Mouse (Mus musculus) hindbrain, embryonic 15.5 days (tissue): Measurements from ENCODE around the gene Saysd1. TPM values are rescaled to one million over a fixed set of nuclear protein-coding genes. Genes with fewer than 3 reads are reported as not detected.
A peak's percentile ranks its signal among the peaks of the same experiment; 100 is the strongest.

Experiments
- ATAC-seq: fragments of 200-750 bp; cut with Nextera tagmentation; 2 replicates; pipeline ENCODE4 v1.8.0; 2017; ENCODE audit warnings: low read depth, moderate number of reproducible peaks, moderate TSS enrichment; ENCODE audit not compliant: low FRiP score
- H3K27ac ChIP-seq: fragments of 300-500 bp; sonication (generic); replicated peaks from 2 replicates; pipeline ENCODE4 v1.5.1; 2015; ENCODE audit warnings: mild to moderate bottlenecking, inconsistent platforms
- H3K27me3 ChIP-seq: fragments of 300-500 bp; sonication (generic); 2 replicates; pipeline ENCODE4 v1.6.1; 2015; ENCODE audit warnings: control low read depth, inconsistent platforms
- H3K36me3 ChIP-seq: fragments of 300-500 bp; sonication (generic); 2 replicates; pipeline ENCODE4 v1.6.1; 2015; ENCODE audit warnings: control low read depth, inconsistent platforms
- H3K4me1 ChIP-seq: fragments of 300-500 bp; sonication (generic); replicated peaks from 2 replicates; pipeline ENCODE4 v1.6.1; 2015; ENCODE audit warnings: control low read depth, inconsistent platforms
- H3K4me2 ChIP-seq: fragments of 300-500 bp; sonication (generic); 2 replicates; pipeline ENCODE4 v1.6.1; 2015; ENCODE audit warnings: moderate library complexity, mild to moderate bottlenecking, inconsistent platforms
- H3K4me3 ChIP-seq: fragments of 300-500 bp; sonication (generic); 2 replicates; pipeline ENCODE4 v1.5.1; 2015; ENCODE audit warnings: mild to moderate bottlenecking, inconsistent platforms
- H3K9ac ChIP-seq: fragments of 300-500 bp; sonication (generic); 2 replicates; pipeline ENCODE4 v1.6.1; 2015; ENCODE audit warnings: inconsistent platforms
- H3K9me3 ChIP-seq: fragments of 300-500 bp; sonication (generic); 2 replicates; pipeline ENCODE4 v1.6.1; 2016; ENCODE audit warnings: control low read depth, inconsistent platforms
- WGBS: fragments of 180-500 bp; shearing (Covaris S2); methylation state at CpG from one replicate; pipeline ENCODE4 v1.1.7; 2015; 5-methylcytosine and 5-hydroxymethylcytosine counted together
- polyA plus RNA-seq: library from polyadenylated mRNA; unstranded; fragments of >200 nt; fragmentation: Nextera tagmentation; extraction: Ambion mirVana; gene quantifications from 2 replicates; pipeline ENCODE4 v1.2.1, GENCODE M21; 2015

The Saysd1 gene
- polyA plus RNA-seq, 1 experiment from 2014 or later: 12.1 TPM

DNA sequence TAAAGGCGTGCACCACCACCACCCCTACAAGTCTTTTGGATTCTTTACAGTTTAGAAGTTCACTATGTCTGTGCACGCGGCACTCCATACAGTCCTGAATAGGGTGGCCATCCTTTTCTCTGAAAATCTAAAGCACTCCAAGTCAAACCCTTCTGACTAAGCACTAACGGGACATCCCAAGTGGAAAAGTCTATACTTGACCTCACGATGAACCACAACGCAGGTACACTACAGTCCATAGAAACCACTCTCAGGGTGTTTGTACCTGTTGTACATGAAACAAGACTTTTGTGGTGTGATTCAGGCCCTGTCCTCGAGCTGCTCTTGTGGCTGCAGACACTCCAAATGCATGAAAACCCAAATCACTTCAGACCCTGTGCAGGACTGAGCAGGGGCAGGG lies 36.8 kb upstream of the Saysd1 start:
- Histone ChIP-seq H3K27ac (no peak overlapping the region), H3K9ac (no peak overlapping the region), H3K27me3 (peaks cover 1% of the 10 kb centered on the region), H3K4me3 (no peak overlapping the region), H3K9me3 (no peaks in the 10 kb centered on the region), H3K4me1 (peaks cover 8% of the 10 kb centered on the region), H3K4me2 (no peak overlapping the region), H3K36me3 (no peaks in the 10 kb centered on the region)
- WGBS: 93% methylated on average over 7 of the region's 7 CpGs
- ATAC-seq: no peak

DNA sequence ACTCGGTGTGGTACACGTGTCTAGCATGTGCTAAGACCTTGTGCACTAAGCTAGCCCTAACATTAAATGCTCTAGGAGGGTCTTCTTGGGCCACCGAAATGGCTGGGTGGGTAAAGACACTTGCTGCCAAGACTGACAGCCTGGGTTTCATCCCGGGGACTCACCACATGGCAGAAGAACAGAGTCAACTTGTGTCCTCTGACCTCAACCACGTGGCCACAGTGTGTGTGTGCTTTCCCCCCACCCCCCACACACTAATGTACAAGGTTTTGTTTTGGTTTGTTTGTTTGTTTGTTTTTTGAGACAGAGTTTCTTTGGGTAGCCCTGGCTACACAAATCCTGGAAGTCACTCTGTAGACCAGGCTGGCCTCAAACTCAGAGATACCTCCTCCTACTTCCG lies 36.4 kb upstream of the Saysd1 start:
- ATAC-seq: no peak
- 90% methylated on average over 6 of the region's 6 CpGs for WGBS
- H3K4me3 ChIP-seq: no peak overlapping the region

DNA sequence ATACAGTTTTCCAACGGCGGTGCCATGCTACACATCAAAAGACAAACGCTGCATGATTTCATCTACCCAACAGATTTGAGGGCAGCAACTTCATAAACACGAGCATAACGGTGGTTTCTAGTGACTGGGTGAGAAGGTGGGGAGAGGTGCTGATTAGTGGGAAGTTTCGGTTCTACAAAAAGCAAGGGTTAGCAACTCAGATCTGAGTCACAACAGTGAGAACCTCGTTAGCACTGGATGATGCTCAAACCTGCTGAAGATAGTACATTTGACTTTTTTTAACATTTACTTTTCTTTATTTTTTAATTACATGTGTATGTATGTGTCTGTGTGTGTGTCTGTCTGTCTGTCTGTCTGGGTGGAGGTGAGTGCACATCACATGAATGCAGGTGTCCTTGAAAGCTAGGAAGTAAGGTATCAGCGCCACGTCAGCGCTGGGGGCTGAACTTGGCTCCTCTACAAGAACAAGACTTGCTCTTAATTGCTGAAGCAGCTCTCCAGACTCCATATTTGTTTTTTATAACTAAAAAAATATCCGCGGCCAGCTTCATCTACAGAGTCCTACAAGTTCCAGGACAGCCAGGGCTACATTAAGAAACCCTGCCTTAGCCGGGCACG lies 35.6 kb upstream of the Saysd1 start:
- Histone ChIP-seq H3K36me3 (no peaks in the 10 kb centered on the region), H3K9me3 (no peaks in the 10 kb centered on the region), H3K4me2 (no peak overlapping the region), H3K9ac (no peak overlapping the region), H3K4me3 (no peak overlapping the region), H3K27me3 (no peaks in the 10 kb centered on the region), H3K4me1 (peaks cover 8% of the 10 kb centered on the region), H3K27ac (no peak overlapping the region)
- no peak for ATAC-seq
- 95% methylated on average over 14 of the region's 14 CpGs for WGBS

More for the DNA sequence above, 36.4 kb upstream of the Saysd1 start:
- no peak overlapping the region for H3K4me2 ChIP-seq
- peaks cover 8% of the 10 kb centered on the region for H3K4me1 ChIP-seq
- H3K36me3 ChIP-seq: no peaks in the 10 kb centered on the region
- no peak overlapping the region for H3K9ac ChIP-seq
- H3K27ac ChIP-seq: no peak overlapping the region
- H3K9me3 ChIP-seq: no peaks in the 10 kb centered on the region
- H3K27me3 ChIP-seq: no peaks in the 10 kb centered on the region

DNA sequence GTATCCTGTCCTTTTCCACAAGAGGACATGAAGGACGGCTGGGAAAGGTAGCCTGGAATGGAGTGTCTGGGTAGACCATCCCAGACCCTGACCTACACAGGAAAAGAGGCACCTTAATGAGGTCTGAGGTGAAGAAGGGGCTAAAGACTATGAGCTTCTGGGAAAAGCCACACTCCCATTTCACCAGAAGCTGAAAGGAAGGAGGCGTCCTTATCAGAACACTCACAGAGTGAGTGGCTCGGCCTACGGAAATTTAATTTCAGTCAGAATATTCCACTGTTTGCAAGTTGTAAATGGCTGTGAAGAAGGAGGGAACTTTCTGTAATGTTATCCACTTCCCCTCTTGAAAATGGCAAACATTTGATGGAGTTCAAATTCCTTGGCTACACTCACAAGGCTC lies 34.6 kb upstream of the Saysd1 start:
- Histone ChIP-seq H3K9me3 (no peaks in the 10 kb centered on the region), H3K4me3 (no peak overlapping the region), H3K36me3 (no peaks in the 10 kb centered on the region), H3K27me3 (no peaks in the 10 kb centered on the region), H3K4me1 (peaks cover 8% of the 10 kb centered on the region), H3K27ac (no peak overlapping the region), H3K9ac (no peak overlapping the region), H3K4me2 (no peak overlapping the region)
- no peak for ATAC-seq
- WGBS: 87% methylated on average over 4 of the region's 4 CpGs

DNA sequence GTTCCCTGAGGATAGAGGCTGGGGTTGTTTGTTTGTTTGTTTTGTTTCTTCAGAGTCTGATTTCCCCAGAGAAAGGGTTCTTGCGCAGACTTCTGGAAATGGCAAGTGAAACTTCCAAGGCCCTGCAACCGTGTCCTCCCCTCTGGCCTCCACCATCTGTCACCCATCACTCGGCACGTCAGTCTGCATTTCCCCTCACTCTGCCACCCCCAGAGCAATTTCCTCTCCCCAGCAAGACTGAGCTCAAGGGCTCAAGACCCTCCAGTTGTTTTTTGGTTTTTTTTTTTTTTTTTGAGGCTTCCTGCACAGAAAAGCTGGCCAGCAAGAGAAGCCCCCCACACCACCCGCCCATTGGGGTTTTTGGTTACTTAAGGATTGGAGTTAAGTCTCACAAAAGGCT lies 34.2 kb upstream of the Saysd1 start:
- no peaks in the 10 kb centered on the region for H3K27me3 ChIP-seq
- no peak overlapping the region for H3K4me2 ChIP-seq
- no peaks in the 10 kb centered on the region for H3K36me3 ChIP-seq
- H3K9me3 ChIP-seq: no peaks in the 10 kb centered on the region
- no peak overlapping the region for H3K9ac ChIP-seq
- H3K27ac ChIP-seq: no peak overlapping the region
- no peak for ATAC-seq
- peaks cover 8% of the 10 kb centered on the region for H3K4me1 ChIP-seq
- no peak overlapping the region for H3K4me3 ChIP-seq
- WGBS: 70% methylated on average over 5 of the region's 5 CpGs

DNA sequence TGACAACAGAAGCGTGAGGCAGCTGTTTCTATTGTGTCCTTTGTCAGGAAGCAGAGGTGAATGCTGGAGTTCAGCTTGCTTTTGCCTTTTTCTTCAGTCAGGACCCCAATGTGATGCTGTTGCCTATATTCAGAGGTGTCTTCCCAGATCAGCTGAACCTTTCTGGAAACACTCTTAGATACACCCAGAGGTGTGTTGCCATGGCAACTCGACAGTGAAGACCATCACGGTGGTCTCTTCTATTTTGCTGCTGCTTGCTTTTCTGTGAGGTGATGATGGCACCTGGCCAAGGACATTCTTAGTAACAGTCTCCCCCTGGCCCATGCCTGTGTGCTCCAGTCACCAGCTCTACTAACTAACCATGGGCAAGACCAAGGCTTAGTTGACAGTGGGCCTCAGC lies 33.5 kb upstream of the Saysd1 start:
- Histone ChIP-seq H3K27ac (no peak overlapping the region), H3K36me3 (no peaks in the 10 kb centered on the region), H3K9me3 (no peaks in the 10 kb centered on the region), H3K4me3 (no peak overlapping the region), H3K4me2 (no peak overlapping the region), H3K9ac (no peak overlapping the region), H3K4me1 (peaks cover 8% of the 10 kb centered on the region), H3K27me3 (no peaks in the 10 kb centered on the region)
- peak; percentile 38; the same call in 1 of the 2 replicates for ATAC-seq
- WGBS: 69% methylated on average over 3 of the region's 3 CpGs

DNA sequence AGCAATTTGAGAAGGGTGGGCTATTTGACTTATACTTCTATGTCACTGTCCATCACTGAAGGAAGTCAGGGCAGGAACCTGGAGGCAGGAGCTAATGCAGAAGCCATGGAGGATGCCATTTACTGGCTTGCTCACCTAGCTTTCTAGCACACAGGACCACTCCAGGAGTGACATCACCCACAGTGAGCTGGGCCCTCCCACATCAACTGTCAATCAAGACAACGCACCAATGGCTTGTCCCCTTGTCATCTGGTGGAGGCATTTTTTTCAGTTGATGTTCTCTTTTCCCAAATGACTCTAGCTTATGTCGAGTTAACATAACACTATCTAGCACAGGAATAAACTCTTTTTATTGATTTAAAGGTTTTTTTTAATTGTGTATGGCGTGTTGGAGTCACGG lies 30.9 kb upstream of the Saysd1 start:
- 96% methylated on average over 4 of the region's 4 CpGs for WGBS
- no peaks in the 10 kb centered on the region for H3K9me3 ChIP-seq
- no peak overlapping the region for H3K4me3 ChIP-seq
- no peaks in the 10 kb centered on the region for H3K36me3 ChIP-seq
- H3K4me1 ChIP-seq: peaks cover 8% of the 10 kb centered on the region
- no peaks in the 10 kb centered on the region for H3K27me3 ChIP-seq
- H3K4me2 ChIP-seq: no peak overlapping the region
- no peak for ATAC-seq
- no peak overlapping the region for H3K9ac ChIP-seq
- no peak overlapping the region for H3K27ac ChIP-seq

DNA sequence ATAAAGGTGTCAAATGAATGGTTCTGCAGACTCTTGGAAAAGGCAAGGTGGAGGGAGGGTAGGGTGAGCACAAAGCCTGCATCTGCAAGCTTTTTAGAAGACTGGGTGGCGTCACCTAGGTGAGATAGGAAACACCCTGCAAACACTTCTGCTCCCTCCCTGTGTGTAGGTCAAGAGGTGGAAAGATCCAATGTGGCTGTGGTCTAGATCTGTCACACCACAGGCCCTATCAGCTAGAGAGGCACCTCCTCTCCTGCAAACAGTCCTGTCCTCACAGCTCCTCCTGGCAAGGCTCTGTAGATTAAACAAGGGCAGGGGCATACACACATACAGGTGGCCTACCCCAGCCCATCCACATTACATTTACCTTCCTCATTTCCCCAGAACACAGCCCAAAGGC lies 30.1 kb upstream of the Saysd1 start:
- Histone ChIP-seq H3K4me2 (no peak overlapping the region), H3K36me3 (no peaks in the 10 kb centered on the region), H3K27ac (no peak overlapping the region), H3K27me3 (no peaks in the 10 kb centered on the region), H3K9ac (no peak overlapping the region), H3K4me3 (no peak overlapping the region), H3K4me1 (peaks cover 8% of the 10 kb centered on the region), H3K9me3 (no peaks in the 10 kb centered on the region)
- whole genome bisulfite sequencing: 100% methylated on average over 1 of the region's 1 CpGs
- no peak for ATAC-seq

DNA sequence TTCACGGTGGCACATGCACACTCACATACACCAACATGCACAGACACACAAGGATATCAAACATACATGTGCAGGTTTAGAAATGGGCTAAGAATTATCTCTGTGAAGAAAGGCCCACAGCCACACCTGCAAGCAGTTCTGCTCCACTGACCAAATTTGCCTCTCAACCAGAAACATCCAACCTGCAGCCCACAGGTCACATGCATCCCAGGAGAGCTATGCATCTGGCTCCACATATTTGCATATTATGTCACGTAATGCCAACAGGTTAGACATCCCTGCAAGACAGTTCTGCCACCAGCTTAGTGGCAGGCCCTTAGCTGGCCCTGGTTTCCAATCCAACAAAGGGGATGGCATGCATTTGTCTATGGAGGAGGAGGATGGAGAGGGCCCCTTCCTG lies 29.7 kb upstream of the Saysd1 start:
- Histone ChIP-seq H3K4me2 (no peak overlapping the region), H3K36me3 (no peaks in the 10 kb centered on the region), H3K9me3 (no peaks in the 10 kb centered on the region), H3K4me1 (peaks cover 8% of the 10 kb centered on the region), H3K27me3 (no peaks in the 10 kb centered on the region), H3K27ac (no peak overlapping the region), H3K4me3 (no peak overlapping the region), H3K9ac (no peak overlapping the region)
- 90% methylated on average over 2 of the region's 2 CpGs for WGBS
- no peak for ATAC-seq

DNA sequence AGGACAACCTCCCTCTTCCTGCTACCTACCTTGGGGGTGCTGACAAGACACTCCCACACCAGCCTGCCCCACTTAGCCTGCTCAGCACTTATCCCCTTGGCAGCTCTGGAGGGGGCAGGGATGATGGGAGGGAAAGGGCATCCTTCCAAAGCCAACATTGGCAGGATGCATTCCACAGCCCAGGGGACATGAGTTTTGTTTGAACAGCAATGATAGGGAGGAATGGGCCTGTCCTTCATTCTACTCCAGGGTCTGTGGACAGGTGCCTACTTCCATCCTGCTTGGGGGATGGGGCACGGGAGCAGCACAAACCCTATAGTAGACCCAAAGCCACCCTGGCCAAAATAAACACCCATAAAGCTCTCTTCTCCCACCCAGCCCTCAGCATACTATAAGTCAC lies 27.1 kb upstream of the Saysd1 start:
- no peak overlapping the region for H3K4me2 ChIP-seq
- H3K4me3 ChIP-seq: no peak overlapping the region
- no peak overlapping the region for H3K27ac ChIP-seq
- H3K36me3 ChIP-seq: no peaks in the 10 kb centered on the region
- H3K27me3 ChIP-seq: no peaks in the 10 kb centered on the region
- no peak overlapping the region for H3K9ac ChIP-seq
- WGBS: 89% methylated on average over 1 of the region's 1 CpGs
- H3K9me3 ChIP-seq: no peaks in the 10 kb centered on the region
- H3K4me1 ChIP-seq: no peaks in the 10 kb centered on the region
- ATAC-seq: no peak

DNA sequence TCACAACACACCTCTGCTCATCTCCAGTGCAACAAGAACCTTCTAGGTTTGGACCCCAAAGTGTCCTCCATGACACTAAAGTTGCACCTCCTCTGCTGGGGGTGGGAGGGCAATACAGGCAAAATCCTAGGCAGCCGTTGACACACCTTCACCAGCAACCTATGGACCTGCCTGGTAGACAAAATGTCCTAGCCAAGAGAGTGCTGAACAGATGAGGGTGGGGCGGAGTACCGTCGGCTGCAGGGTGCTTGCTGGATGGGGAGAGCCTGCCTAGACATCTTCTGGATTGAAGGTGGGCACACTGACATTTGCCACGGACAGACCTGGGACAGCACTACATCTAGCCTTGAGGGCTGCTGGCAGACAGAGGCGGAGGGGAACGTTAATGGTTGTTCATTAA lies 26.1 kb upstream of the Saysd1 start:
- H3K36me3 ChIP-seq: no peaks in the 10 kb centered on the region
- no peak overlapping the region for H3K9ac ChIP-seq
- no peaks in the 10 kb centered on the region for H3K9me3 ChIP-seq
- no peak overlapping the region for H3K4me2 ChIP-seq
- H3K27me3 ChIP-seq: no peaks in the 10 kb centered on the region
- 78% methylated on average over 7 of the region's 7 CpGs for WGBS
- no peak overlapping the region for H3K4me3 ChIP-seq
- no peaks in the 10 kb centered on the region for H3K4me1 ChIP-seq
- ATAC-seq: no peak
- H3K27ac ChIP-seq: no peak overlapping the region

DNA sequence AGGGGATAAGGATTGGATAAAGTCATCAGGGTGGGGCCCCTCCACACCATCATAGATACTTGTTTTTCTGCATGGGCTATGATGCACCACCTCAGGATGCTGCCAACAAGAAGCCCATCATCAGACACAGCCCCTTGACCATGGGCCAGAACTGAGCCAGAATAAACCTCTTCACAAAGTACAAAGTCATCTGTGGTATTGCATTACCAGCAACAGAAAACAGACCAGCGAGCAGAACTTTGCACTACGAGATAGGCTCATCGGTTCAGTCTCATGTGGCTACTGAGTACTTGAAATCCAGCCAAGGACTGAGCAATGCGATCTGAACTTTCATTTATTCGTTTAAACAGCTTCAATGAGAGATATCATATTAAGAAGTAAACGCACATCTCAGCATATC lies 24.4 kb upstream of the Saysd1 start:
- Histone ChIP-seq H3K4me2 (no peak overlapping the region), H3K36me3 (no peaks in the 10 kb centered on the region), H3K9me3 (no peaks in the 10 kb centered on the region), H3K27me3 (no peaks in the 10 kb centered on the region), H3K9ac (no peak overlapping the region), H3K27ac (no peak overlapping the region), H3K4me1 (no peaks in the 10 kb centered on the region), H3K4me3 (no peak overlapping the region)
- WGBS: 88% methylated on average over 6 of the region's 6 CpGs
- no peak for ATAC-seq
